Mouse (Mus musculus): Measurements from ENCODE around the gene Chl1. TPM values are rescaled to one million over a fixed set of nuclear protein-coding genes. Genes with fewer than 3 reads are reported as not detected.

Gene Chl1
- 1.2 and 3.2 TPM in 2 replicates for total RNA-seq (2014; rRNA removed; ENCODE audit: low replicate concordance)
- polyA plus RNA-seq (2015; fragmentation: Nextera tagmentation; extraction: Ambion mirVana): 0.12 TPM in 1 of 2 replicates, not detected in the other

DNA sequence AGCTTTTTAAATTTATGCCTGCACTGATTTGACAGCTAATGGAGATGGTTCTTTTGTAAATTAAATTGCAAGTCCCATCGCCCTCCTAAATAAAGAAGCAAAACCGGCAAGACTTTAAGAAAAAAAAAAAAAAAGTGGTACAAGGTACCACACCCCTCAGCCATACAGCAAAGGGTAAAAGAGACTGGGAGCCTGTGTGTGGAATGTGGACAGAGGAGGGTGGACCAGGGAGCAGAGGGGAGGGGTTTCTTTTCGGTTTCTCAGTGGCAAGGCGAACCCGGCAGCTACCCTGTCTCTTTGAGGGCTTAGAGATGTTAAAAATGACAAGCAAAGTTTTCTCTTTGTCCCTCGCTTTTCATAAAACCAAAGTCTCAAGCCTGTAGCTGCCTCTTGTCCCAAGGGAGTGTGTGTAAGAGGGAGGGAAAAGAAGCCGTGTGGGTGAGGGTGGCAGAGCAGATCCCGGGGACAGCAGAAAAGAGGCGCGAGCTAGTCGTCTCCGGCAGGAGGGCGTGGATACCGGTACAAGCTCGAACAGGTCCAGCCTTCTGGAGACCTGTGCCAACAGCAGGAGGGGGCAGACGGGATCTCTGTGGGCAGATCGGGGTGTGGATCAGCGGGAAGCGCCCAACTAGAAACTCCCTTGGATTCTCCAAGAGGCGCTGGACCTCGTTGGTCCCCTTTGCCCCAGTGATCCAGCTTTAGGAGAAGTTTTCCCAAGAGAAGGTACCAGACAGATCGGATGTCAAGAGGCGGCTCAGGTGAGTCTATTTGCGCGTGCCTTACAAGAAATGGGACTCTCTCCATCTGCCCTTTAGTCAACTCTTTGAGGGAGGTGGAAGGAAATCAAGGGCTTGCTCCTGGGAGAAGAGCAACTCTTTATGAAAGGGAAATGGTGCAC is at the start of gene Chl1:
TSS of gene Chl1 (plus strand) at position 195 of the 898 bp plus-strand sequence.
- peaks cover 39% of the 10 kb centered on the region for H3K27me3 ChIP-seq (ENCODE audit: control insufficient read depth, insufficient read depth, low read length)
- no peaks in the 10 kb centered on the region for H3K9me3 ChIP-seq (replicated peaks; ENCODE audit: control insufficient read depth, low read length)
- no peak for TF ChIP-seq EP300 (IDR thresholded peaks at IDR 0.05; ENCODE audit: low read depth)
- no peak for TF ChIP-seq CTCF (IDR thresholded peaks at IDR 0.05; ENCODE audit: low read depth)
- H3K4me1 ChIP-seq (ENCODE audit: control insufficient read depth, insufficient read depth): no peaks in the 10 kb centered on the region
- WGBS: 3% methylated on average over 25 of the region's 25 CpGs
- no peak for DNase-seq (ENCODE audit: low spot score)
- ATAC-seq (ENCODE audit: insufficient read depth, low read depth): no peak
- H3K4me2 ChIP-seq (ENCODE audit: low read depth, low read length): peak within 1 kb of the TSS; percentile 49
- no peaks in the 10 kb centered on the region for H3K36me3 ChIP-seq (replicated peaks; ENCODE audit: control insufficient read depth, insufficient read depth, low read length)
- peak within 1 kb of the TSS; percentile 25 for H3K4me3 ChIP-seq (ENCODE audit: low read depth, low read length)
- no peak within 1 kb of the TSS for H3K9ac ChIP-seq (replicated peaks; ENCODE audit: low read depth, low read length)
- H3K27ac ChIP-seq (ENCODE audit: low read depth): no peak within 1 kb of the TSS

DNA sequence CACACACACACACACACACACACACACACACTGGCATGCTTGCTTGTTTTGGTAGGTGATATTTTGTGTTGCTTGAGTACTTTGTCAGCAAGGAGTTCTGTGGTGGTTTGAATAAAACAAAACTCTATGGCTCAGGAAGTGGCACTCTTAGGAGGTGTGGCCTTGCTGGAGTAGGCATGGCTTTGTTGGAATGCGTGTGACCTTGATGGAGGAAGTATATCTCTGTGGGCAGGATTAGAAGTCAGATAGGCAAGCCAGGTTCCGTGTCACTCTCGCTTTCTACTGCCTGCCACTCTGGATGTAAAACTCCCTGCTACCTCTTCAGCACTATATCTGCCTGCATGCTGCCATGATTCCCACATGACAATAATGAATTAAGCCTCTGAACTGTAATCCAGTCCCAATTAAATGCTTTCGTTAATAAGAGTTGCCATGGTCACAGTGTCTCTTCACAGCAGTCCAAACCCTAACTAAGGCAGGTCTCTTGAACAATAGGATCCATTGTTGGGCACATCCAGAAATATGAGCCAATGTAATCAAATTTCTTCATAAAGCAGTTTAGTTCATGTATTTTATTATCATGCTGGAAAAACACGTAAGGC is 44.8 kb upstream of the Chl1 start:
- Histone ChIP-seq H3K4me1 (ENCODE audit: control insufficient read depth, insufficient read depth) (no peaks in the 10 kb centered on the region), H3K9me3 (replicated peaks; ENCODE audit: control insufficient read depth, low read length) (no peaks in the 10 kb centered on the region), H3K4me3 (ENCODE audit: low read depth, low read length) (no peak overlapping the region), H3K27ac (ENCODE audit: low read depth) (no peak overlapping the region), H3K4me2 (ENCODE audit: low read depth, low read length) (no peak overlapping the region), H3K36me3 (replicated peaks; ENCODE audit: control insufficient read depth, insufficient read depth, low read length) (no peaks in the 10 kb centered on the region), H3K27me3 (ENCODE audit: control insufficient read depth, insufficient read depth, low read length) (no peaks in the 10 kb centered on the region), H3K9ac (replicated peaks; ENCODE audit: low read depth, low read length) (no peak overlapping the region)
- ATAC-seq (ENCODE audit: insufficient read depth, low read depth) (no peak), DNase-seq (ENCODE audit: low spot score) (no peak)
- no peak for TF ChIP-seq CTCF (IDR thresholded peaks at IDR 0.05; ENCODE audit: low read depth)
- no peak for TF ChIP-seq EP300 (IDR thresholded peaks at IDR 0.05; ENCODE audit: low read depth)
- 35% methylated on average over 5 of the region's 5 CpGs for WGBS

DNA sequence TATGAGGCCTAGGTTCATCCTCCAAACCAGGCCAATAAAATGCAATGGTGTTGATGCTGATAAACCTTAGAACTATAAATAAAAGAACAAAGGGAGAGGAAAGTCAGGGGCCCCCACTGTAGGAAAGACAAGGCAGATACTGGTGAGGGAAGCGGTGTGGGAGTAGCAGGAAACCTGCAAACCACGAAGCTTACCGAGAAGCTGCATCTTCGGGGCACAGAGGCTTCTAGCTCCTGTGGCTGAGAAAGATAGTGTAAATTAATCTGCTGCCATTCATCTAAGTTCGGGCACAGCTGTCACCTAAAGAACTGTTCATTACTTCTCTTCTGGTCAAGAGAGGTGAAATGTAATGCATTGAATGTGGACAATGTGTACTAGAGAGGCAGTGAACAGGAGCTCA is 37.1 kb upstream of the Chl1 start:
- no peak for TF ChIP-seq CTCF (IDR thresholded peaks at IDR 0.05; ENCODE audit: low read depth)
- no peak for TF ChIP-seq EP300 (IDR thresholded peaks at IDR 0.05; ENCODE audit: low read depth)
- 34% methylated on average over 5 of the region's 5 CpGs for WGBS
- Histone ChIP-seq H3K4me1 (ENCODE audit: control insufficient read depth, insufficient read depth) (no peaks in the 10 kb centered on the region), H3K27ac (ENCODE audit: low read depth) (no peak overlapping the region), H3K4me2 (ENCODE audit: low read depth, low read length) (no peak overlapping the region), H3K9me3 (replicated peaks; ENCODE audit: control insufficient read depth, low read length) (no peaks in the 10 kb centered on the region), H3K4me3 (ENCODE audit: low read depth, low read length) (no peak overlapping the region), H3K27me3 (ENCODE audit: control insufficient read depth, insufficient read depth, low read length) (no peaks in the 10 kb centered on the region), H3K36me3 (replicated peaks; ENCODE audit: control insufficient read depth, insufficient read depth, low read length) (no peaks in the 10 kb centered on the region), H3K9ac (replicated peaks; ENCODE audit: low read depth, low read length) (no peak overlapping the region)
- ATAC-seq (ENCODE audit: insufficient read depth, low read depth): no peak
- no peak for DNase-seq (ENCODE audit: low spot score)

DNA sequence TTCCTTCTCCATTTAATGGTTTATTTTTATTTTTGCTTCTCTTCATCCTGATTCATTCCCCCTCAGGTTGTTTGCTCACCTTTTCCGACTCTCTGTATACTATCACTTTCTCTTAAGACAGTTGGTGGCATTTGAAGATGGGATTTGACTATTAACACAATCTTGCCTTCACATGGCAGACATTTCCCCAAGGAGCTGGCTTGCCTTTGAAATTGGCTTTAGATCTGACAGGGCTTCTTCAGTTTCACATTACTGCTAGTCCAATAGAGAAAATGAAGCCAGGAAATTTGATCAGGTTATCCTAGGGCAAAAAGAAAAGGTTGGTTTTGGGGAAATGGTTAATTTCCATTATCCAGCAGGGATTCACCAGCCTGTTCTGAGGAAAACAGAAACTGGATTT is 23.2 kb upstream of the Chl1 start:
- no peaks in the 10 kb centered on the region for H3K9me3 ChIP-seq (replicated peaks; ENCODE audit: control insufficient read depth, low read length)
- ATAC-seq (ENCODE audit: insufficient read depth, low read depth) (no peak), DNase-seq (ENCODE audit: low spot score) (no peak)
- no peaks in the 10 kb centered on the region for H3K36me3 ChIP-seq (replicated peaks; ENCODE audit: control insufficient read depth, insufficient read depth, low read length)
- no peak overlapping the region for H3K27ac ChIP-seq (ENCODE audit: low read depth)
- no peak overlapping the region for H3K4me3 ChIP-seq (ENCODE audit: low read depth, low read length)
- no peak overlapping the region for H3K9ac ChIP-seq (replicated peaks; ENCODE audit: low read depth, low read length)
- H3K27me3 ChIP-seq (ENCODE audit: control insufficient read depth, insufficient read depth, low read length): no peaks in the 10 kb centered on the region
- no peaks in the 10 kb centered on the region for H3K4me1 ChIP-seq (ENCODE audit: control insufficient read depth, insufficient read depth)
- TF ChIP-seq EP300 (IDR thresholded peaks at IDR 0.05; ENCODE audit: low read depth) (no peak), CTCF (IDR thresholded peaks at IDR 0.05; ENCODE audit: low read depth) (no peak)
- 87% methylated on average over 1 of the region's 1 CpGs for WGBS
- H3K4me2 ChIP-seq (ENCODE audit: low read depth, low read length): no peak overlapping the region

DNA sequence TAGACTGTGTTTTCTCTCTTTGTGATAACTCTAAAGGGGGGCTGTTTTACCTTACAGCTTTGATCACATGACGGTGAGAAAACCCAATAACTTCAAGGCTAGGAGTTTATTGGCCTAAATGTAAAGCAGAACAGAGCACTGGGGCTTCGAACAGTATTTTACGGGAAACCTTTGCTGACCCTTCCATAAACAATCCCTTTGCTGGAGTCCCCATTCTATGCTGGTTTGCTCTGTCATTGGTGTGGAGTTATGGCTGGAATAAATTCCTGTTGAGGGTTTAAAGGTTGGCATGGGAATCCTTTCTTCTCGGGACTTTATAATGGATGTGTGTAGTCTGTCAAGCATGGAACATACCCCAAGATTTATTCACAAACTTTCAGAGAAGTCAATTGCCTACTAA is 12.0 kb upstream of the Chl1 start:
- WGBS: 73% methylated on average over 4 of the region's 4 CpGs

More for the DNA sequence above, 12.0 kb upstream of the Chl1 start:
- Histone ChIP-seq H3K27ac (ENCODE audit: low read depth) (no peak overlapping the region), H3K4me1 (ENCODE audit: control insufficient read depth, insufficient read depth) (no peaks in the 10 kb centered on the region), H3K4me2 (ENCODE audit: low read depth, low read length) (no peak overlapping the region), H3K27me3 (ENCODE audit: control insufficient read depth, insufficient read depth, low read length) (no peaks in the 10 kb centered on the region), H3K4me3 (ENCODE audit: low read depth, low read length) (no peak overlapping the region), H3K9me3 (replicated peaks; ENCODE audit: control insufficient read depth, low read length) (no peaks in the 10 kb centered on the region), H3K9ac (replicated peaks; ENCODE audit: low read depth, low read length) (no peak overlapping the region), H3K36me3 (replicated peaks; ENCODE audit: control insufficient read depth, insufficient read depth, low read length) (no peaks in the 10 kb centered on the region)
- no peak for DNase-seq (ENCODE audit: low spot score)
- TF ChIP-seq CTCF (IDR thresholded peaks at IDR 0.05; ENCODE audit: low read depth) (no peak), EP300 (IDR thresholded peaks at IDR 0.05; ENCODE audit: low read depth) (no peak)
- ATAC-seq (ENCODE audit: insufficient read depth, low read depth): no peak
